27 mouse cellular contexts compared by ENCODE assay signal in genomic region chr8:21930754-21931153, GRCm38 (mm10). TPM values are rescaled to one million over a fixed set of nuclear protein-coding genes. Genes with fewer than 3 reads are reported as not detected.
"Had no signal": no experiment of that assay in that cellular context is flagged by ENCODE, and none has a peak within 500 bp of the region (broad histone marks: within the 10 kb centered on the region; RNA-seq: fewer than 3 reads in every experiment).

No protein-coding gene starts in this region.

RNA-seq across cellular contexts. Expression of gene Defb15, which starts 1.8 kb away (rescaled TPM):
- polyA plus RNA-seq: heart, embryonic 10.5 days; heart, embryonic 11.5 days; heart, embryonic 12.5 days; heart, embryonic 13.5 days; heart, embryonic 14.5 days; heart, embryonic 15.5 days; heart, embryonic 16.5 days; heart, postnatal 0 days; hindbrain, embryonic 10.5 days; hindbrain, embryonic 11.5 days; hindbrain, embryonic 12.5 days; hindbrain, embryonic 13.5 days; hindbrain, embryonic 14.5 days; hindbrain, embryonic 15.5 days; hindbrain, embryonic 16.5 days; hindbrain, postnatal 0 days; inflammation-experienced regulatory T-cells, adult 6 months; intestine, embryonic 14.5 days; intestine, embryonic 15.5 days; intestine, embryonic 16.5 days; intestine, postnatal 0 days; kidney, adult 2 months; kidney, embryonic 14.5 days; kidney, embryonic 15.5 days; kidney, embryonic 16.5 days; kidney, postnatal 0 days; large intestine, adult 2 months had no signal

RNA-seq across cellular contexts. Expression of gene Defb35, which starts 7.4 kb away (rescaled TPM):
- polyA plus RNA-seq: heart, embryonic 10.5 days; heart, embryonic 11.5 days; heart, embryonic 12.5 days; heart, embryonic 13.5 days; heart, embryonic 14.5 days; heart, embryonic 15.5 days; heart, embryonic 16.5 days; heart, postnatal 0 days; hindbrain, embryonic 10.5 days; hindbrain, embryonic 11.5 days; hindbrain, embryonic 12.5 days; hindbrain, embryonic 13.5 days; hindbrain, embryonic 14.5 days; hindbrain, embryonic 15.5 days; hindbrain, embryonic 16.5 days; hindbrain, postnatal 0 days; inflammation-experienced regulatory T-cells, adult 6 months; intestine, embryonic 14.5 days; intestine, embryonic 15.5 days; intestine, embryonic 16.5 days; intestine, postnatal 0 days; kidney, adult 2 months; kidney, embryonic 14.5 days; kidney, embryonic 15.5 days; kidney, embryonic 16.5 days; kidney, postnatal 0 days; large intestine, adult 2 months had no signal

RNA-seq across cellular contexts. Expression of gene Defb13, which starts 15.8 kb away (rescaled TPM):
- polyA plus RNA-seq: heart, embryonic 10.5 days; heart, embryonic 11.5 days; heart, embryonic 12.5 days; heart, embryonic 13.5 days; heart, embryonic 14.5 days; heart, embryonic 15.5 days; heart, embryonic 16.5 days; heart, postnatal 0 days; hindbrain, embryonic 10.5 days; hindbrain, embryonic 11.5 days; hindbrain, embryonic 12.5 days; hindbrain, embryonic 13.5 days; hindbrain, embryonic 14.5 days; hindbrain, embryonic 15.5 days; hindbrain, embryonic 16.5 days; hindbrain, postnatal 0 days; inflammation-experienced regulatory T-cells, adult 6 months; intestine, embryonic 14.5 days; intestine, embryonic 15.5 days; intestine, embryonic 16.5 days; intestine, postnatal 0 days; kidney, adult 2 months; kidney, embryonic 14.5 days; kidney, embryonic 15.5 days; kidney, embryonic 16.5 days; kidney, postnatal 0 days; large intestine, adult 2 months had no signal

RNA-seq across cellular contexts. Expression of gene Defb11, which starts 24.5 kb away (rescaled TPM):
- polyA plus RNA-seq: heart, embryonic 10.5 days; heart, embryonic 11.5 days; heart, embryonic 12.5 days; heart, embryonic 13.5 days; heart, embryonic 14.5 days; heart, embryonic 15.5 days; heart, embryonic 16.5 days; heart, postnatal 0 days; inflammation-experienced regulatory T-cells, adult 6 months; intestine, embryonic 14.5 days; intestine, embryonic 15.5 days; intestine, embryonic 16.5 days; intestine, postnatal 0 days; kidney, embryonic 14.5 days; kidney, embryonic 16.5 days; large intestine, adult 2 months had no signal

RNA-seq across cellular contexts. Expression of gene Fam90a1a, which starts 27.8 kb away (rescaled TPM):
- polyA plus RNA-seq: heart, embryonic 10.5 days; heart, embryonic 11.5 days; heart, embryonic 12.5 days; heart, embryonic 13.5 days; heart, embryonic 14.5 days; heart, embryonic 15.5 days; heart, embryonic 16.5 days; heart, postnatal 0 days; hindbrain, embryonic 10.5 days; hindbrain, embryonic 11.5 days; hindbrain, embryonic 12.5 days; hindbrain, embryonic 13.5 days; hindbrain, embryonic 14.5 days; hindbrain, embryonic 15.5 days; hindbrain, embryonic 16.5 days; hindbrain, postnatal 0 days; inflammation-experienced regulatory T-cells, adult 6 months; intestine, embryonic 14.5 days; intestine, embryonic 15.5 days; intestine, embryonic 16.5 days; intestine, postnatal 0 days; kidney, embryonic 14.5 days; kidney, embryonic 15.5 days; kidney, embryonic 16.5 days; kidney, postnatal 0 days; large intestine, adult 2 months had no signal
